ENCODE assay signal across 8 mouse cellular contexts in genomic region chr2:126673317-126674242, GRCm38 (mm10). TPM values are rescaled to one million over a fixed set of nuclear protein-coding genes. Genes with fewer than 3 reads are reported as not detected.
DNase-seq lines count a peak whose midpoint lies in the region; ATAC-seq and TF ChIP-seq lines count a peak whose summit lies in the region.

No protein-coding gene starts in this region.

- peaks cover 18% of the 10 kb centered on the region for H3K4me1 ChIP-seq in kidney, adult 2 months (ENCODE audit: control insufficient read depth, insufficient read depth, low read length)
- peaks cover 2 to 3% of the 10 kb centered on the region in 2 experiments; a peak in 2 of 4 replicates for H3K4me1 ChIP-seq in ES-E14 (ENCODE audit: control insufficient read depth in 2 of 2, insufficient read depth in 2 of 2, low read length in 2 of 2, poor library complexity in 1 of 2)
- H3K4me1 ChIP-seq in forebrain, embryonic 16.5 days (replicated peaks; ENCODE audit: control insufficient read depth, insufficient read depth, low read length) = peaks cover 32% of the 10 kb centered on the region
- peaks cover 23% of the 10 kb centered on the region for H3K4me1 ChIP-seq in liver, embryonic 16.5 days (ENCODE audit: control insufficient read depth, low read depth, low read length)

- in situ Hi-C loops in ES-E14 (cut with MboI; ENCODE audit: low sequenced_read_pairs in 2 of 2, unreplicated experiment in 2 of 2) = no loop called here

- 29% methylated on average over 13 of the region's 13 CpGs for WGBS in kidney, adult 2 months
- WGBS in forebrain, embryonic 16.5 days = 55% methylated on average over 13 of the region's 13 CpGs
- 13% methylated on average over 13 of the region's 13 CpGs for WGBS in liver, embryonic 16.5 days (ENCODE audit: insufficient replicate concordance)

- no peak for TF ChIP-seq POLR2A in kidney, adult 2 months (IDR thresholded peaks at IDR 0.05; ENCODE audit: low read depth, low read length)

- H3K9ac ChIP-seq in ES-E14 (ENCODE audit: insufficient read depth, low read depth, low read length, poor library complexity, severe bottlenecking) = peak overlapping the region; percentile 99; the same call in 1 of the 2 replicates
- H3K9ac ChIP-seq in forebrain, embryonic 16.5 days (replicated peaks; ENCODE audit: low read depth, low read length) = peak overlapping the region; percentile 98
- peak overlapping the region; percentile 96 for H3K9ac ChIP-seq in liver, embryonic 16.5 days (ENCODE audit: low read depth, low read length)

- DNase-seq in kidney, adult 2 months = peak; percentile 34
- no peak for DNase-seq in kidney, adult 18-20 months
- no peak for DNase-seq in ES-E14 (ENCODE audit: low read depth, low spot score)
- DNase-seq in thymus, postnatal 25 days = peak; percentile 46
- DNase-seq in retina, postnatal 1 day = no peak
- DNase-seq in layer of hippocampus, adult 11-12 months (ENCODE audit: low spot score) = no peak

- no peaks in the 10 kb centered on the region for H3K27me3 ChIP-seq in kidney, adult 2 months (replicated peaks; ENCODE audit: control insufficient read depth, insufficient read depth, low read length)
- H3K27me3 ChIP-seq in forebrain, embryonic 16.5 days (replicated peaks; ENCODE audit: control insufficient read depth, insufficient read depth, low read length) = no peaks in the 10 kb centered on the region
- H3K27me3 ChIP-seq in liver, embryonic 16.5 days (ENCODE audit: control insufficient read depth, insufficient read depth, low read depth, low read length) = no peaks in the 10 kb centered on the region

- peak overlapping the region; percentile 81 for H3K4me2 ChIP-seq in forebrain, embryonic 16.5 days (ENCODE audit: low read length)
- peak overlapping the region; percentile 82 for H3K4me2 ChIP-seq in liver, embryonic 16.5 days (ENCODE audit: low read depth, low read length)

- no peak for TF ChIP-seq CTCF in kidney, adult 2 months (conservative IDR thresholded peaks at IDR 0.05; ENCODE audit: insufficient read depth, insufficient read length, low read depth, low read length)

- ATAC-seq in forebrain, embryonic 16.5 days = no peak
- ATAC-seq in liver, embryonic 16.5 days (ENCODE audit: low read depth) = no peak

- H3K4me3 ChIP-seq in kidney, adult 2 months (ENCODE audit: insufficient read depth, low read depth, low read length) = peak overlapping the region; percentile 86
- H3K4me3 ChIP-seq in ES-E14 (ENCODE audit: insufficient read depth in 1 of 2, low read depth in 1 of 2, low read length in 2 of 2, poor library complexity in 1 of 2, severe bottlenecking in 1 of 2) = peak overlapping the region; percentile 84 to 85
- peak overlapping the region; percentile 94 for H3K4me3 ChIP-seq in forebrain, embryonic 16.5 days (replicated peaks; ENCODE audit: low read length)
- peak overlapping the region; percentile 96 for H3K4me3 ChIP-seq in liver, embryonic 16.5 days (ENCODE audit: low read depth, low read length)

- H3K36me3 ChIP-seq in kidney, adult 2 months (ENCODE audit: control insufficient read depth, insufficient read depth, low read length) = no peaks in the 10 kb centered on the region
- no peaks in the 10 kb centered on the region for H3K36me3 ChIP-seq in ES-E14 (ENCODE audit: control insufficient read depth, insufficient read depth, low read length, poor library complexity, severe bottlenecking)
- no peaks in the 10 kb centered on the region for H3K36me3 ChIP-seq in forebrain, embryonic 16.5 days (ENCODE audit: control insufficient read depth, insufficient read depth)
- no peaks in the 10 kb centered on the region for H3K36me3 ChIP-seq in liver, embryonic 16.5 days (ENCODE audit: control insufficient read depth, insufficient read depth)

- no peaks in the 10 kb centered on the region for H3K9me3 ChIP-seq in ES-E14 (ENCODE audit: control insufficient read depth, insufficient read depth, low read depth, low read length)
- H3K9me3 ChIP-seq in forebrain, embryonic 16.5 days (ENCODE audit: control insufficient read depth, low read length) = no peaks in the 10 kb centered on the region
- H3K9me3 ChIP-seq in liver, embryonic 16.5 days (replicated peaks; ENCODE audit: control insufficient read depth, low read length) = no peaks in the 10 kb centered on the region

- peak overlapping the region; percentile 86; the same call in 1 of the 2 replicates for H3K27ac ChIP-seq in kidney, adult 2 months (ENCODE audit: insufficient read depth, low read depth, low read length)
- H3K27ac ChIP-seq in ES-E14 (ENCODE audit: insufficient read depth, low read depth, low read length, poor library complexity, severe bottlenecking) = no peak overlapping the region; the same call in 1 of the 2 replicates
- H3K27ac ChIP-seq in forebrain, embryonic 16.5 days (ENCODE audit: low read length) = no peak overlapping the region
- peak overlapping the region; percentile 97 for H3K27ac ChIP-seq in liver, embryonic 16.5 days (ENCODE audit: low read length)

TF ChIP-seq in ES-E14, 5 proteins besides CTCF, POLR2A, EP300 and RAD21:
- TF ChIP-seq MAFK (IDR thresholded peaks at IDR 0.05; ENCODE audit: insufficient read depth, low read depth, low read length) (no peak), HCFC1 (IDR thresholded peaks at IDR 0.05; ENCODE audit: borderline replicate concordance, insufficient read depth, low read length) (no peak), CHD2 (IDR thresholded peaks at IDR 0.05; ENCODE audit: low read depth, low read length) (no peak), ZC3H11A (IDR thresholded peaks at IDR 0.05; ENCODE audit: borderline replicate concordance, low read depth, low read length) (no peak), ZNF384 (IDR thresholded peaks at IDR 0.05; ENCODE audit: low read depth, low read length) (no peak)

RNA-seq across cellular contexts. Expression of gene Gabpb1, which starts 2.6 kb away (rescaled TPM):
- polyA plus RNA-seq in kidney, adult 2 months (2012; rRNA removed) = 11.1 and 11.2 TPM in 2 replicates
- 19.0 and 21.8 TPM in 2 replicates for total RNA-seq in ES-E14 (2012; rRNA removed)
- 56.3 and 57.7 TPM in 2 replicates for polyA plus RNA-seq in forebrain, embryonic 16.5 days (2015; fragmentation: Nextera tagmentation; extraction: Ambion mirVana)
- polyA plus RNA-seq in liver, embryonic 16.5 days (2015; fragmentation: Nextera tagmentation; extraction: Ambion mirVana) = 19.0 and 23.4 TPM in 2 replicates

RNA-seq across cellular contexts. Expression of gene Usp8, which starts 33.5 kb away (rescaled TPM):
- 30.2 and 31.2 TPM in 2 replicates for polyA plus RNA-seq in kidney, adult 2 months (2012; rRNA removed)
- total RNA-seq in ES-E14 (2012; rRNA removed) = 30.5 and 34.6 TPM in 2 replicates
- 28.8 and 34.5 TPM in 2 replicates for polyA plus RNA-seq in forebrain, embryonic 16.5 days (2015; fragmentation: Nextera tagmentation; extraction: Ambion mirVana)
- 18.2 and 19.1 TPM in 2 replicates for polyA plus RNA-seq in liver, embryonic 16.5 days (2015; fragmentation: Nextera tagmentation; extraction: Ambion mirVana)

RNA-seq across cellular contexts. Expression of gene Hdc, which starts 54.5 kb away (rescaled TPM):
- 8.1 and 11.7 TPM in 2 replicates for polyA plus RNA-seq in kidney, adult 2 months (2012; rRNA removed)
- 1.4 and 1.7 TPM in 2 replicates for total RNA-seq in ES-E14 (2012; rRNA removed)
- 1.1 and 1.8 TPM in 2 replicates for polyA plus RNA-seq in forebrain, embryonic 16.5 days (2015; fragmentation: Nextera tagmentation; extraction: Ambion mirVana)
- polyA plus RNA-seq in liver, embryonic 16.5 days (2015; fragmentation: Nextera tagmentation; extraction: Ambion mirVana) = 7.0 and 7.6 TPM in 2 replicates

Comparison
In these comparisons a context has a peak if more than half of its experiments do, and no peak if none do; other contexts are left out.
1. DNase-seq: peak in kidney, adult 2 months (single experiment) and thymus, postnatal 25 days (single experiment); none in kidney, adult 18-20 months (single experiment), ES-E14 (single experiment), retina, postnatal 1 day (single experiment) and layer of hippocampus, adult 11-12 months (single experiment).
2. H3K27ac ChIP-seq: peak in kidney, adult 2 months (single experiment) and liver, embryonic 16.5 days (single experiment); none in ES-E14 (single experiment) and forebrain, embryonic 16.5 days (single experiment).
3. Peak in every context shown above with its lines, with median percentiles within 50 percentile points of each other: H3K4me3 ChIP-seq and H3K9ac ChIP-seq.